Mouse (Mus musculus): ENCODE measurements around the gene Acot1.

- TF ChIP-seq GATA1 (IDR thresholded peaks at IDR 0.05; ENCODE audit: low read length) (no peak), TAL1 (IDR thresholded peaks at IDR 0.05; ENCODE audit: low read length) (no peak)
Observed at GRCm38 (mm10) chr12:84062336-84062735, 53.0 kb downstream of the Acot1 start.
